Comparison of ENCODE assay signal across 8 mouse cellular contexts in genomic region chr4:116122762-116123161, GRCm38 (mm10). TPM values are rescaled to one million over a fixed set of nuclear protein-coding genes. Genes with fewer than 3 reads are reported as not detected.
DNase-seq lines count a peak whose midpoint lies in the region; ATAC-seq lines count a peak whose summit lies in the region.

No protein-coding gene starts in this region.

- H3K4me1 ChIP-seq in hindbrain, embryonic 12.5 days, result peaks cover 14% of the 10 kb centered on the region

- peaks cover 11% of the 10 kb centered on the region; the same call in 1 of the 2 replicates for H3K36me3 ChIP-seq in hindbrain, embryonic 12.5 days

- ATAC-seq in hindbrain, embryonic 12.5 days (ENCODE audit: low FRiP score), result no peak
- ATAC-seq in megakaryocyte-erythroid progenitor cell, adult 5-6 weeks (replicated peaks; ENCODE audit: low FRiP score, low TSS enrichment, poor library complexity, severe bottlenecking), result peak; percentile 40

- 6% methylated on average over 1 of the region's 1 CpGs for WGBS in hindbrain, embryonic 12.5 days

- H3K9me3 ChIP-seq in hindbrain, embryonic 12.5 days (replicated peaks), result no peaks in the 10 kb centered on the region

- peak overlapping the region; percentile 57 for H3K4me3 ChIP-seq in hindbrain, embryonic 12.5 days

- DNase-seq in embryo, embryonic 10.5 days (ENCODE audit: low spot score), result peak; percentile 17
- no peak for DNase-seq in embryo, embryonic 10 days (ENCODE audit: low spot score)
- DNase-seq in NIH3T3 (ENCODE audit: low read depth), result peak; percentile 32
- DNase-seq in frontal cortex, postnatal 36 days (ENCODE audit: low spot score in 2 of 2), result no peak
- DNase-seq in adrenal gland, postnatal 25 days, result no peak
- no peak for DNase-seq in gastrocnemius, postnatal 36 days

- intact Hi-C loops in gastrocnemius, postnatal 36 days (cut with DNase I), result no loop called here

- H3K9ac ChIP-seq in hindbrain, embryonic 12.5 days, result peak overlapping the region; percentile 57

- H3K27ac ChIP-seq in hindbrain, embryonic 12.5 days, result no peak overlapping the region

- H3K4me2 ChIP-seq in hindbrain, embryonic 12.5 days (replicated peaks), result peak overlapping the region; percentile 61

- H3K27me3 ChIP-seq in hindbrain, embryonic 12.5 days, result no peaks in the 10 kb centered on the region

RNA-seq across cellular contexts. Expression of gene Rad54l, which starts 0.7 kb away (rescaled TPM):
- polyA plus RNA-seq in hindbrain, embryonic 12.5 days (2016; fragmentation: Nextera tagmentation; extraction: Ambion mirVana), result 28.3 and 28.5 TPM in 2 replicates
- 49.4 and 50.1 TPM in 2 replicates for total RNA-seq in megakaryocyte-erythroid progenitor cell, adult 5-6 weeks (2014; fragmentation: Nextera tagmentation)
- total RNA-seq in megakaryocyte-erythroid progenitor cell, adult 5-6 weeks (2017), result 23.0 and 35.2 TPM in 2 replicates
- total RNA-seq in adrenal gland, postnatal 25 days (2021), result 2.9 and 3.9 TPM in 2 replicates
- under 1 TPM; 0.77 to 0.99 TPM for total RNA-seq in gastrocnemius, postnatal 36 days (2021)

RNA-seq across cellular contexts. Expression of gene Pomgnt1, which starts 0.9 kb away (rescaled TPM):
- 62.7 and 67.5 TPM in 2 replicates for polyA plus RNA-seq in hindbrain, embryonic 12.5 days (2016; fragmentation: Nextera tagmentation; extraction: Ambion mirVana)
- total RNA-seq in megakaryocyte-erythroid progenitor cell, adult 5-6 weeks (2014; fragmentation: Nextera tagmentation), result 26.4 and 31.7 TPM in 2 replicates
- total RNA-seq in megakaryocyte-erythroid progenitor cell, adult 5-6 weeks (2017), result 15.0 and 26.1 TPM in 2 replicates
- total RNA-seq in adrenal gland, postnatal 25 days (2021), result 64.0 and 65.8 TPM in 2 replicates
- 10 to 100 TPM; 41.2 to 49.5 TPM for total RNA-seq in gastrocnemius, postnatal 36 days (2021)

RNA-seq across cellular contexts. Expression of gene Lurap1, which starts 28.4 kb away (rescaled TPM):
- polyA plus RNA-seq in hindbrain, embryonic 12.5 days (2016; fragmentation: Nextera tagmentation; extraction: Ambion mirVana), result 1.6 and 2.2 TPM in 2 replicates
- total RNA-seq in megakaryocyte-erythroid progenitor cell, adult 5-6 weeks (2014; fragmentation: Nextera tagmentation), result not detected in 2 replicates
- total RNA-seq in megakaryocyte-erythroid progenitor cell, adult 5-6 weeks (2017), result 0.14 and 0.15 TPM in 2 replicates
- 7.6 and 8.2 TPM in 2 replicates for total RNA-seq in adrenal gland, postnatal 25 days (2021)
- total RNA-seq in gastrocnemius, postnatal 36 days (2021), result 1 to 10 TPM; 6.3 to 7.8 TPM

RNA-seq across cellular contexts. Expression of gene Tspan1, which starts 44.6 kb away (rescaled TPM):
- 0.17 TPM in 1 of 2 replicates, not detected in the other for polyA plus RNA-seq in hindbrain, embryonic 12.5 days (2016; fragmentation: Nextera tagmentation; extraction: Ambion mirVana)
- total RNA-seq in megakaryocyte-erythroid progenitor cell, adult 5-6 weeks (2014; fragmentation: Nextera tagmentation), result not detected in 2 replicates
- not detected in 2 replicates for total RNA-seq in megakaryocyte-erythroid progenitor cell, adult 5-6 weeks (2017)
- not detected in 2 replicates for total RNA-seq in adrenal gland, postnatal 25 days (2021)
- not detected for total RNA-seq in gastrocnemius, postnatal 36 days (2021)

RNA-seq across cellular contexts. Expression of gene Lrrc41, which starts 47.7 kb away (rescaled TPM):
- polyA plus RNA-seq in hindbrain, embryonic 12.5 days (2016; fragmentation: Nextera tagmentation; extraction: Ambion mirVana), result 72.8 and 73.8 TPM in 2 replicates
- 29.8 and 30.8 TPM in 2 replicates for total RNA-seq in megakaryocyte-erythroid progenitor cell, adult 5-6 weeks (2014; fragmentation: Nextera tagmentation)
- 16.4 and 20.6 TPM in 2 replicates for total RNA-seq in megakaryocyte-erythroid progenitor cell, adult 5-6 weeks (2017)
- total RNA-seq in adrenal gland, postnatal 25 days (2021), result 55.5 and 62.9 TPM in 2 replicates
- 10 to 100 TPM; 17.3 to 19.3 TPM for total RNA-seq in gastrocnemius, postnatal 36 days (2021)

Comparison
In these comparisons a context has a peak if more than half of its experiments do, and no peak if none do; other contexts are left out.
1. DNase-seq: peak in embryo, embryonic 10.5 days (single experiment) and NIH3T3 (single experiment); none in embryo, embryonic 10 days (single experiment), frontal cortex, postnatal 36 days (0 of 2), adrenal gland, postnatal 25 days (single experiment) and gastrocnemius, postnatal 36 days (0 of 2).